Mouse (Mus musculus) megakaryocyte, embryonic 14.5 days (primary cell): ENCODE results near the gene Bcl2a1a. TPM values are rescaled to one million over a fixed set of nuclear protein-coding genes. Genes with fewer than 3 reads are reported as not detected.
"Not testable (repeated sequence)": the region's sequence is repeated elsewhere in the genome, so short reads cannot be mapped to it uniquely, and the experiment has no call there.

ENCODE experiments used
- H3K27me3 ChIP-seq: replicated peaks from 2 replicates; pipeline ENCODE3; 2012; ENCODE audit warnings: inconsistent platforms
- H3K36me3 ChIP-seq: replicated peaks from 2 replicates; pipeline ENCODE3; 2012; ENCODE audit warnings: low read length, inconsistent platforms, mixed read lengths
- H3K4me1 ChIP-seq: 2 replicates; pipeline ENCODE4 v1.6.1; 2012; ENCODE audit warnings: inconsistent platforms
- H3K4me3 ChIP-seq: replicated peaks from 2 replicates; pipeline ENCODE3; 2012; ENCODE audit warnings: moderate library complexity, mild to moderate bottlenecking, inconsistent platforms
- H3K9me3 ChIP-seq: 2 replicates; pipeline ENCODE4 v1.6.1; 2012; ENCODE audit warnings: inconsistent platforms
- FLI1 ChIP-seq: IDR thresholded peaks from 2 replicates; pipeline ENCODE4 v1.6.1; 2012; ENCODE audit warnings: low read length, inconsistent platforms, mixed read lengths
- GATA1 ChIP-seq: IDR thresholded peaks from 3 replicates; pipeline ENCODE4 v1.6.1; 2012; ENCODE audit warnings: mixed read lengths, low read length, inconsistent platforms, borderline replicate concordance
- polyA plus RNA-seq: library from polyadenylated mRNA; stranded (reverse); fragments of >175 nt; gene quantifications from 2 replicates; pipeline ENCODE4 v1.2.3, GENCODE M21; 2012; ENCODE audit warnings: low replicate concordance; ENCODE audit not compliant: insufficient read depth

Bcl2a1a gene
- polyA plus RNA-seq: 0.31 TPM in 1 of 2 replicates, not detected in the other

DNA sequence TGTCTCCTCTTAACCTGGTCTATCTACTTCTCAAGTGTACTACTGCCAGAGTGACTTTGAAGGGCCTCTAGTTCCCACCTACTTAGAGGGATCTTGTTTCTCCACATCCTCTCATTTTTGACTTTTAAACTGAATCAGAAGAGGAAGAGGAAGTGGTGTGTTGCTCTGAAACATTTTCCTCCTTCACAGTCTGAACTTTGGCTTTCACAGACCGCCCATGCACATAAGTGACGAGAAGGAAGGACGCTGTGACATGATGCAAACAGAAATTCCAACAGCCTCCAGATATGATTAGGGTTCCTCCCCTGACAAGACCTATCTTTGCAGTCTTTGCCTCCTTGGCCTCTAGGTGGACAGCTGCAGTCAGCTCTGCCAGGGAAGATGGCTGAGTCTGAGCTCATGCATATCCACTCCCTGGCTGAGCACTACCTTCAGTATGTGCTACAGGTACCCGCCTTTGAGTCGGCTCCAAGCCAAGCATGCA, at the start of gene Bcl2a1a:
Gene Bcl2a1a, plus strand, starts transcription at position 231 of the 484 bp plus-strand sequence.
- H3K4me3 ChIP-seq, H3K27me3 ChIP-seq, H3K4me1 ChIP-seq, H3K9me3 ChIP-seq, H3K36me3 ChIP-seq: not testable (repeated sequence)

DNA sequence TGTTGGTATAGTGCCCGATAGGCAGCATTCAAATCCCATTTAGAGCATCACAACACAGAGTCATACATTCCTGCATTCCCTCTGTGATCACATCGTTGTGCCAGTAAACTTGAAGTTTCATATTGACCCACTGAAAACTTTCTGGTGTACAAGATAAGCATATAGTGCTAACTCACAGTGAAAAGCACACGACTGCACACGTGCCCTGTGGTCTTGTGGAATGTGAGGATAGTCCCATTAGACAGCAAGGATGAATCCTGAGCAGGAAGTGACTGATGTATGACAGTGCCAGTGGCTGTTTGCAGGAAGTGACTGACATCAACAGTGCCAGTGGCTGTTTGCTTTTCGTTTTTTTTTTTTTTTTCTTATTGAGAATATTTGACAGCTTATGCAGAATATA, 40.1 kb upstream of the Bcl2a1a start:
- not testable (repeated sequence) for H3K27me3 ChIP-seq, H3K9me3 ChIP-seq, H3K4me1 ChIP-seq, H3K36me3 ChIP-seq, H3K4me3 ChIP-seq

DNA sequence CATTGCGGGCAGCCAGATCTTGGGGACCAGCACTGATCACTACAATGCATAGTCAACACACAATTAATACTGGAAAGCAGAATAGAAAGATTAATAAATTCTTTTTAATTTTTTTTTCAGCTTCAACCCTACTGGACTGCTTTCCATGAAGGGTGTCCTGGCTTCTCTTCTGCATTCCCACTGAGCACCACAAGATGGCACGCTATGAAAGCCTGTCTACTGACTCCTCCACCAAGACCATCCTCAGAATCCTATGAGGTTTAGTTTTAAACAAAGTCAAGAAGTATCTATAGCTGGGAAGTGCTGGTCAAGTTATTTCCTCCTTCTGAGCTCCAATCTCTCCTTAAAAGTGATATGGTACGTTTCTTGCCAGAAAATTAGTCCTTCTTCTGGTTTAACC, 18.4 kb upstream of the Bcl2a1a start:
- not testable (repeated sequence) for H3K4me3 ChIP-seq, H3K27me3 ChIP-seq, H3K4me1 ChIP-seq, H3K36me3 ChIP-seq, H3K9me3 ChIP-seq

DNA sequence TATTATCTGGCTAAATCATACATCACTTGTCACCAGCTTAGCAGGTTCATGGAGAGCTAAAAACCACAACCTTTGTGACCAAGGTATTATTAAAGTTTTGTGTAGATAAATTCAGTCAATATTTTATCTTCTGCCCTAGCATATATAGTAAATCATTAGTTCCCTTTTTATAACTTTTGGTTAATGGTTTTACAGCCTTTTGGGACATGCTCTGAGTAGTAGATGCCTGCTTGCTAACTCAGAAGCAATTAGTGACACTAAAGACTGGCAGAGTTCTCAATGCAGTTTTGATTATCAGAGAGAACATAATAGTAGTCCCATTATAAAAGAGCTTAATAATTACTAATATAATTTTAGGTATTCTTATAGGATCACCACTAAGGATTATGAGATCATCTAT, 5.2 kb upstream of the Bcl2a1a start:
- H3K36me3 ChIP-seq: not testable (repeated sequence)

DNA sequence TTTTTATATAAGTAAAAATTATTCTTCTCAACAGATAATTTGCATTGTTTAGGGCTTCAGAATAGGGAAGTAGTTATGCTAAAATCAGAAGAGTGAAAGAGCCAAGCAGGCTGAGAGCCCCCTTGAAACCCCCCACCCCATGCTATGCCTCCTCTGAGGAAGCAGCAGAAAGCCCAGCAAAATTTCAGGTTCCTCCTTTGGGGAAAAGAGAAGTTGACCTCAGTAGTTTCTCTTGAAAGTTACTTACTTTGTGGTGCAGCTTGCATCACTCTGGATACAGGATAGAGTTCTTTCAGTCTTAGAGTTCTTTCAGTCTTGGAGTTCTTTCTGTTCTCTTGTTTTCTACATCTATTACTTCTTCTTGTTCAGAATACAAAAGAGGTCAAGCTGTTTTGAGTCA, 3.5 kb upstream of the Bcl2a1a start:
- H3K4me1 ChIP-seq, H3K36me3 ChIP-seq, H3K27me3 ChIP-seq, H3K9me3 ChIP-seq, H3K4me3 ChIP-seq: not testable (repeated sequence)

More for the DNA sequence above, 5.2 kb upstream of the Bcl2a1a start:
- H3K9me3 ChIP-seq, H3K27me3 ChIP-seq, H3K4me3 ChIP-seq, H3K4me1 ChIP-seq: not testable (repeated sequence)

DNA sequence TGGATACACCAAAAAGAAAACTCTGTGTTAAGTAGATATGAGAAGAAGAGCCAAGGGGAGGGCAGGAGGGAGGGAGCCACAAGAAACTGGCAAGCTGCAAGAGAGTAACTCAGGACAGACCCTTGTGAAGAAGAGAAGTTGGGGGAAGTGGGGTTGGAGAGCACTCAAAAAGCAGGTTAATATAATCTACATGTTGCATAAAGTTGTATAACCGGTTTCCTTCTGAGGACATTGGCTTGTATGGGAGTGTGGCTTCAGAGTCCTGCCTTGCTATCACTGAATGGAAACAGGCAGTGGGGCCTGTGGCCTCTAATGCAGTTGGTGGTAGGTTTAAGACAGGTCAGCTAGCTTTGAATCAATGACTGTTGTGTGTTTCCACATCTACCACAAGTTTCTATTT, 1.5 kb upstream of the Bcl2a1a start:
- H3K4me3 ChIP-seq, H3K36me3 ChIP-seq, H3K4me1 ChIP-seq, H3K27me3 ChIP-seq, H3K9me3 ChIP-seq: not testable (repeated sequence)

DNA sequence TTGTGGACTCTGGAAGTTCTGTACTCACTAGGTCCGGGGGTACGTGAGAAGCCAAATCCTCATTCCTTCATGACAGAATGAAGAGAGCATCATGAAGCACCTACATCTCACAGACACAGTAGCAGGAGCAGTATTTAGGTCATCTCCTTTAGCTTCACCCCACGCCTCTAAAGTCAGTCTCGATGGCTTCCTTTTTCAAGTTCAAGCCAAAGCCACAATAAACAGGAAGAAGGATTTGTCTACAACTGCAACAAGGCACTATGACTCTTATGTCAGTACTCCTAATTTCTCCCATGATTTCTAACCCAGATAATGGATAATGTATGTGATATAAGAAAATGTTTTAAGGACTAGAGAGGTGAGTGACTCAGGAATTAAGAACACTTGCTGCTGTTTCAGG, 665 bp upstream of the Bcl2a1a start:
- H3K27me3 ChIP-seq, H3K9me3 ChIP-seq, H3K36me3 ChIP-seq, H3K4me1 ChIP-seq, H3K4me3 ChIP-seq: not testable (repeated sequence)

DNA sequence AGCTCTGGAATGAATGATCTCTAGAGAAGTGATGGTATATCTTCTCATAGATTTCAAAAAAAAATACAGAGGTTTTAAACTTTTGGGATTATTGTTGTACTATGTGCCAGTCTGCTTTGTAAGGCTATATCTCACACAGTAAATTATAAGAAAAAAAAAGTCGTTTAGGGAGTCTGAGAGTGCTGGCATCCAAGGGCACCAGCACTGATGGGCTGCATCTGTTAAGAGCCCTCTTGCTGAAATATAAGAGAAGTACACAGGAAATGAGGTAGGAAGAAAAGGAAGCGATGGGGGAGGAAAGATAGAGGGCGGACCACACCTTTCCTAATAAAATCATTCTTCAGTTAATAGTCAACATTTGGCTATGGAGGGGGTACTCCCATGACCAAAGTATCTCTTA, 2.2 kb downstream of the Bcl2a1a start:
- no peaks in the 10 kb centered on the region for H3K27me3 ChIP-seq

DNA sequence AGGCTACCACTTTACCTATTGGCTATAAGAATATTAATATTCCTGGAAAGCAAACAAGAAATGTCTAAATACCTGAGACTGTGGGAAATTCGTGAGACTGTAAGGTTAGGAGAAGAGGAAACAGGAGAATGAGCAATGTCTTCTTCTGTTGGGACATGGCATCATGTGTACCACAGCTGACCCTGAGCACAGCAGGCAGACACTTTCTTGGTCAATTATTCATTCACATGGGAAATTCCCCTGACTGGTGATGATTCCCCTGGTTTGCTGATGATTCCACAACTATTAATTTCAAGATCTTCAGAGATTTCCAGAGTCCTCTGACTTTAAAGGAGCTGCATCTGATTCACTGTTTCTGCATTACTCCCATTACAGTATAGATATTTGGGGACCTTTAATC, 3.3 kb downstream of the Bcl2a1a start:
- not testable (repeated sequence) for H3K27me3 ChIP-seq, H3K36me3 ChIP-seq, H3K9me3 ChIP-seq, H3K4me3 ChIP-seq, H3K4me1 ChIP-seq

More for the DNA sequence above, 2.2 kb downstream of the Bcl2a1a start:
- TF ChIP-seq FLI1: no peak
- TF ChIP-seq GATA1: no peak
- no peak overlapping the region for H3K4me3 ChIP-seq
- H3K36me3 ChIP-seq: no peaks in the 10 kb centered on the region
- no peaks in the 10 kb centered on the region for H3K4me1 ChIP-seq
- H3K9me3 ChIP-seq: no peaks in the 10 kb centered on the region

DNA sequence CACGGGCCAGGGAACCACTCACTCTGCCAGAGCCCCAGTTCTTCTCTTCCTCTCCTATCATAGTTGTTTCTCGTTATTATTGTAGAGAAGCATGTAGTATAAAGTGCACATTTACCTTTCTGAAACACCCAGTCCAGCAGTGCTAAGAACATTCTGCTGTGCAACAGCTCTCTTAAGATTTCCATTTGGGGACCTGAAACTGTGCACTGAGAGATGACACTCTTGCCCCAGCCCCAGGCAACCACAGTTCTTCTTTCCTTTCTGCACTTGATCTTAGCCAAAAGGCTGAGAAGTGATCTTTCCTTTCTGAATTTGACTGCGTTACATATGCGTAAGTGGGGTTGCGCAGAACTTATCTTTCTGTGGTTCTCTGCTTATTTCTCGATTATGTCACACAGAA, 9.8 kb downstream of the Bcl2a1a start:
- H3K36me3 ChIP-seq, H3K4me1 ChIP-seq, H3K9me3 ChIP-seq, H3K27me3 ChIP-seq, H3K4me3 ChIP-seq: not testable (repeated sequence)

DNA sequence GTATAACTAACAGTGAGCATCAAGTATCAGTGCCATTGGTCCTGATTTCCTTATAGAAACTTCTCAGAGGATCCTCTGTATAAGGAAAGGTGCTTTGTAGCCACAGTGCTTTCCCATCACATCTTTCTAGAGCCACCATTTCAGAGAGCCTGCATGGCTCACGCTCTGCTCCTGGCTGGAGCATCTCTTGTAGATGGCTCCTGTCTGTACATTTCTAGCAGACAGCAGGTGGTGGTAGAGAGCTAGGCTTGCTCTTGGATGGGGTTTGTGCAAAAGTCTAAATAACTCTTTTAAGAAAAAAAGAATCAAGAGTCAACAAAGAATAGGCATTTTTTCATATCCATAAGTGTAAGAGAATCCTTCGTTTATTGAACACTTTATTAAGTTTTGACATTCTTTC, 12.8 kb downstream of the Bcl2a1a start:
- not testable (repeated sequence) for H3K4me1 ChIP-seq, H3K9me3 ChIP-seq, H3K36me3 ChIP-seq, H3K27me3 ChIP-seq, H3K4me3 ChIP-seq

DNA sequence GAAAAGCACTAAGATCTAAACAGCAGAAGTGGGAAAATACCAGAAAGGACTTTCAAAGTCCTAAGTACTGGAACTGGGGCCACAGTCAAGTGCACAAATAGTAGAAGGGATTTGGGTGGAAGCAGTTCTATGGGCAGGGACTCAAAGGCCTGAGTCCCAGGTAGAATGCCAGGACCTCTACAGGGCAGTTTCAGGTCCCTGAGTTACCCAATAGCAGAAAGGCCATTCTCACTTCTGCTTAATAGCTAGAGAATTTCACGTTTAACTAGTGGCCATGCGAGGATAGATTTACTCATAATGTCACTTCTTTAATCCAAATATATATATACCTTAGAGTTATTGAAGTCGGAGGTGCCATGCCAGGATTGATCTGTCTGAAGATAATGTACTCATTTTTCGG, 20.2 kb downstream of the Bcl2a1a start:
- H3K36me3 ChIP-seq, H3K4me1 ChIP-seq, H3K4me3 ChIP-seq, H3K9me3 ChIP-seq, H3K27me3 ChIP-seq: not testable (repeated sequence)

DNA sequence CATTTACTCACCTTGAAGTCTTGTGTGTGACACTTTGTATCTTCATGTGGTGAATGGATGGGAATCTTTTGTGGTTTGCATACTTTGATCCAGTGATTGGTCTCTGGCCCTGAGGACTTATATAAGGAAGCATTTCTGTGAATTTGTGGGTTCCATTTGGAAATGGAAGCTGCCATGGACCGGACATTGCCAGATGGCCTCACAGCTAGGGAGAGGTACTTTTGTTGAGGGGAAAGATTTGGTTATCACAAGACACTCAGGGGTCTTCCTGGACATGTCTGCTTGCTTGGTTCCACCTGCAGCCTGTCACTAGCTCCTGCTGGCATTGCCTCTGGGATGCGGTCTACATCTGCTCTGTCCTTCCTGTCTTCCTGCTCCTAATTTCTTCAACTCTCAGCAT, 23.1 kb downstream of the Bcl2a1a start:
- not testable (repeated sequence) for H3K4me3 ChIP-seq, H3K36me3 ChIP-seq, H3K4me1 ChIP-seq, H3K27me3 ChIP-seq, H3K9me3 ChIP-seq

DNA sequence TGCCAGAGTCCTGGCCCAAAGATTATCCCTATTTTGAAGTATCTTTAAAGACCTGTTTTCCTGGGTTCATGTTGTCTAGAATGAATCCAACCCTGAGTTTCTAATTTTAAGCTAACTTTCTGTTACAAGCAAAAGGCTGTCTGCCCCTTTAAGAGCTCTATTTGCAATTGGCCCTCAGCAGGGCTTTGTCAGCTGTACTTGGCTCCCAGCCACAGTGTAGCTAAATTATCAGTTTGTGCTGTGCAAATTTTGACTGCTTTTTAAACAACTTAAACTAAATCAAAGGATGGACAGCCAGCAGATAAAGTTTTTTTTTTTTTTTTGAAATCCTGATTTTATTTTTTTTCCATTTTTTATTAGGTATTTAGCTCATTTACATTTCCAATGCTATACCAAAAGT, 44.8 kb downstream of the Bcl2a1a start:
- not testable (repeated sequence) for H3K27me3 ChIP-seq, H3K4me1 ChIP-seq, H3K36me3 ChIP-seq, H3K9me3 ChIP-seq, H3K4me3 ChIP-seq
